Mouse (Mus musculus) liver, adult 2 months (tissue): ENCODE measurements around the gene Tyrobp.

Source experiments
- CTCF ChIP-seq: fragments of 200-500 bp; IDR thresholded peaks from 2 replicates; pipeline ENCODE4 v1.5.1; 2011; ENCODE audit warnings: low read depth, low read length, control low read depth
- POLR2A ChIP-seq: fragments of 200-500 bp; IDR thresholded peaks from 2 replicates; pipeline ENCODE4 v1.6.1; 2011; ENCODE audit warnings: low read length, control low read depth; ENCODE audit not compliant: insufficient read depth; ENCODE audit errors: extremely low read depth

GRCm38 (mm10) chr7:30420673-30421072 is 7.1 kb downstream of the Tyrobp start:
- TF ChIP-seq CTCF = no peak
- TF ChIP-seq POLR2A = no peak
